Mouse (Mus musculus) midbrain, embryonic 14.5 days (tissue): ENCODE results near the gene Ccno. TPM values are rescaled to one million over a fixed set of nuclear protein-coding genes. Genes with fewer than 3 reads are reported as not detected.
A peak's percentile ranks its signal among the peaks of the same experiment; 100 is the strongest.

Experiments
- ATAC-seq: fragments of 200-750 bp; cut with Nextera tagmentation; 2 replicates; pipeline ENCODE4 v1.8.0; 2017; ENCODE audit warnings: moderate number of reproducible peaks, moderate library complexity; ENCODE audit not compliant: low FRiP score, low TSS enrichment
- DNase-seq: peaks from one replicate; pipeline ENCODE4 v3.0.0-alpha.2; 2015
- H3K27ac ChIP-seq: fragments of 300-500 bp; sonication (generic); replicated peaks from 2 replicates; pipeline ENCODE4 v1.5.1; 2014; ENCODE audit warnings: mild to moderate bottlenecking, low read depth, low read length, moderate library complexity
- H3K27me3 ChIP-seq: fragments of 300-500 bp; sonication (generic); 2 replicates; pipeline ENCODE4 v1.6.1; 2014; ENCODE audit warnings: low read length, control low read depth, mixed read lengths; ENCODE audit not compliant: control insufficient read depth, insufficient read depth
- H3K36me3 ChIP-seq: fragments of 300-500 bp; sonication (generic); 2 replicates; pipeline ENCODE4 v1.6.1; 2014; ENCODE audit warnings: low read length, control low read depth; ENCODE audit not compliant: control insufficient read depth, insufficient read depth
- H3K4me1 ChIP-seq: fragments of 300-500 bp; sonication (generic); 2 replicates; pipeline ENCODE4 v1.6.1; 2014; ENCODE audit warnings: mild to moderate bottlenecking, antibody characterized with exemption, low read length, control low read depth; ENCODE audit not compliant: control insufficient read depth, insufficient read depth
- H3K4me2 ChIP-seq: fragments of 300-500 bp; sonication (generic); 2 replicates; pipeline ENCODE4 v1.6.1; 2014; ENCODE audit warnings: mild to moderate bottlenecking, low read length, moderate library complexity
- H3K4me3 ChIP-seq: fragments of 300-500 bp; sonication (generic); replicated peaks from 2 replicates; pipeline ENCODE4 v1.5.1; 2014; ENCODE audit warnings: low read depth, low read length
- H3K9ac ChIP-seq: fragments of 300-500 bp; sonication (generic); replicated peaks from 2 replicates; pipeline ENCODE4 v1.6.1; 2014; ENCODE audit warnings: mild to moderate bottlenecking, low read length, moderate library complexity
- H3K9me3 ChIP-seq: fragments of 300-500 bp; sonication (generic); 2 replicates; pipeline ENCODE4 v1.6.1; 2016; ENCODE audit warnings: low read length, control low read depth, mixed read lengths; ENCODE audit not compliant: control insufficient read depth
- WGBS: fragments of 180-500 bp; shearing (Covaris S2); extraction: QIAGEN DNeasy Blood & Tissue Kit; methylation state at CpG from one replicate; pipeline ENCODE4 v1.1.7; 2014; 5-methylcytosine and 5-hydroxymethylcytosine counted together
- polyA plus RNA-seq: library from polyadenylated mRNA; unstranded; fragments of >200 nt; fragmentation: Nextera tagmentation; extraction: Ambion mirVana; gene quantifications from 2 replicates; pipeline ENCODE4 v1.2.1, GENCODE M21; 2014

Gene Ccno
- polyA plus RNA-seq, 1 experiment from 2014 or later: 0.58 TPM

DNA sequence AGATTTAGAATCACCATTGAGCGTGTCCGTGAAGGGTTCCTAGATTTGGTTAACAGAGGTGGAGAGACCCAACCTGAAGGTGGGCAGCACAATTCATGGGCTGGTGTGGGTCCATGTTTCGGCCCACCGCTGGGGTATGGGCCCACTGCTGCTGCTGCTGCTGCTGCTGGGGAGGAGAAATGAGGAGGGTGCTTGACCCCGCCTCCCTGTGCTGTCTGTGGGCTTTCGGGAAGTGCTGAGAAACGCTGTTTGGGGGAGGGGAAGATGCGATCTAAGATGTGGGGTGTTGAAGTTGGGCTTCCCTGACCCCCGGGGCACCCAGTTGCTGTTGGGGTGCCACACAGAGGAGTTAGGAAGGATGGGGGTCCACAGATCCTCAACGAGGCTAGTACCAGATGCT lies 10.9 kb upstream of the Ccno start:
- no peaks in the 10 kb centered on the region for H3K27me3 ChIP-seq
- WGBS: 45% methylated on average over 10 of the region's 10 CpGs
- no peak overlapping the region for H3K4me3 ChIP-seq
- H3K9ac ChIP-seq: no peak overlapping the region
- H3K36me3 ChIP-seq: no peaks in the 10 kb centered on the region
- H3K27ac ChIP-seq: no peak overlapping the region
- no peak overlapping the region for H3K4me2 ChIP-seq
- H3K9me3 ChIP-seq: no peaks in the 10 kb centered on the region
- H3K4me1 ChIP-seq: no peaks in the 10 kb centered on the region
- ATAC-seq (no peak), DNase-seq (no peak)

DNA sequence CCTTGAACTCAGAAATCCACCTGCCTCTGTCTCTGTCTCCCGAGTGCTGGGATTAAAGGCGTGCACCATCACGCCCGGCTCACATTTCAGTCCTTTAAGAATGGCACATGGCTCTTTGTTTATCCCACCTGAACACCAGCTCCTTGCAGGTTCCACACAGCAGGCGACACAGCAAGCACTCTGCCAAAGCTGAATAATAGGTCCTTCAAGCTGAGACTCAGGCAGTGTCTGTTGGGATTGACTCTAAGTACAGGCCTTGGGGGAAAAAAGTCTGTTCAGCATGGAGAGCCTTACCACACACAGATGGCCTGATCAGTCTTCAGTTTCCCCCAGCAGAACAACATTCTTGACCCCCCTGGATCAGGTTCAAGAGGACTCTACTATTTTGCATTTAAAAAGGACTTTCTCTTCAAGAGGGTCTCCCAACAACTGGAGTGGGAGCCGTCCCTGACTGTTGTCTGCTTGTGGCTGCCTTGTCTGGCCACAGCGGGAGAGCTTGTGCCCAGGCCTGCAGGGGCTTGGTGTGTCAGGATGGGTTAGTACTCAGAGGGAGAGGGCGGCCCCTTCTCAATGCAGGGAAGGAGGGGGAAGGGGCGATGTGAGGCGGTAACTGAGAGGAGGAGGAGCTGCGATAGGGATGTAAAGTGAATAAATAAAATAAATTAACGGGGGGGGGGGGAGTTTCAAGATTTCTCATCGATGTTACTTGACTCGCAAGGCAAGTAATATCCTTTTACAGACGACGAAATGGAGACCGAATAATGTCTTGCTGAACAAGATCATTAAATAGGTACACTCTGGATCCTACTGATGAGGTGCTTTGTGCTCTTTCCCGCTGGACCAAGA lies 1.8 kb upstream of the Ccno start:
- ATAC-seq (peak; percentile 46; the same call in 1 of the 2 replicates), DNase-seq (peak; percentile 55)
- Histone ChIP-seq H3K27me3 (peaks cover 54% of the 10 kb centered on the region), H3K4me1 (peaks cover 29% of the 10 kb centered on the region), H3K4me3 (peak overlapping the region; percentile 51; the same call in 1 of the 2 replicates), H3K9me3 (no peaks in the 10 kb centered on the region), H3K9ac (no peak overlapping the region), H3K36me3 (no peaks in the 10 kb centered on the region), H3K4me2 (peak overlapping the region; percentile 98), H3K27ac (no peak overlapping the region)
- 4% methylated on average over 18 of the region's 18 CpGs for WGBS

DNA sequence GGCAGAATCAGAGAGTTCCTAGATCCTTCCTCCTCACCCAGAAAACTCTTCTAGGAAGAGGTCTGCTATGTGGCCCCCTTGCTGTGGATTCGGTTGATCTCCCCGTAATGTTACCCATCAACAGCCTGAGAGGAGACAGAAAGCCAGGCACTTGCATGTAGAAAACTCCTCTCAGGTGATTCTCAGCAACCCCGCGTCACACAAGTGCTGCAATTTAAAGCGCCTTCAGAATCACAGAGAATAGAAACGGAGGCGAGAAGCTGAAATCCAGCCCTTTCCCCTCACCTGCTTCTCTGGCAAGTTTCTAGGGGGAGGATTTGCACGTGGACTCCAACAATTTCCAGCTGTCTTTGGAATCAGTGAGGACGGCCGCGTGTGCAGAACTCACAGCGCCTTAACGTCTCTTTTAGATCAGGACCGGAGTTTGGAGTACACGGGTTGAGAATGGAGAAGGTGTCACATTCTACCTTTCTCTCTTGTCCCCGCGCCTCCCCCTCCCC lies 1.1 kb upstream of the Ccno start:
- H3K36me3 ChIP-seq: no peaks in the 10 kb centered on the region
- no peaks in the 10 kb centered on the region for H3K9me3 ChIP-seq
- peaks cover 60% of the 10 kb centered on the region for H3K27me3 ChIP-seq
- no peak overlapping the region for H3K9ac ChIP-seq
- no peak for ATAC-seq
- H3K27ac ChIP-seq: no peak overlapping the region
- peaks cover 29% of the 10 kb centered on the region for H3K4me1 ChIP-seq
- peak overlapping the region; percentile 98 for H3K4me2 ChIP-seq
- peak; percentile 35 for DNase-seq
- WGBS: under 1% methylated on average over 17 of the region's 17 CpGs
- H3K4me3 ChIP-seq: peak overlapping the region; percentile 51

DNA sequence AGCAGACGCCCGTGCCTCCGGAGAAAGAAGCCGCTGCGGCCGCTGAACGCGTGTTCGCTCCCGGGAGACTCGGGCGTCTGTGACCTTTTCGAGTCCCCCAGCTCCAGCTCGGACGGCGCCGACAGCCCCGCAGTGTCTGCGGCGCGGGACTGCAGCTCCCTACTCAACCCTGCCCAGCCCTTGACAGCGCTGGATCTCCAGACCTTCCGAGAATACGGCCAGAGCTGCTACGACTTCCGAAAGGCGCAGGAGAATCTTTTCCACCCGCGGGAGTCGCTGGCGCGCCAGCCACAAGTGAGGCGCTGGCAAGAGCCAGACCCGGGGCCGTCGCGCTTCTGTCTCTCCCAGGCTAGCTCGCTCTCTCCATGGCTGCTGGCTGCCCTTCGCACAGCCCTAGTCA lies 389 bp downstream of the Ccno start:
- H3K4me1 ChIP-seq: peaks cover 29% of the 10 kb centered on the region
- peak; percentile 39; the same call in 1 of the 2 replicates for ATAC-seq
- no peaks in the 10 kb centered on the region for H3K36me3 ChIP-seq
- H3K4me3 ChIP-seq: peak overlapping the region; percentile 51
- H3K4me2 ChIP-seq: peak overlapping the region; percentile 98
- peak overlapping the region; percentile 45 for H3K9ac ChIP-seq
- peaks cover 70% of the 10 kb centered on the region for H3K27me3 ChIP-seq
- H3K27ac ChIP-seq: no peak overlapping the region
- DNase-seq: peak; percentile 73
- WGBS: under 1% methylated on average over 39 of the region's 39 CpGs
- H3K9me3 ChIP-seq: no peaks in the 10 kb centered on the region

DNA sequence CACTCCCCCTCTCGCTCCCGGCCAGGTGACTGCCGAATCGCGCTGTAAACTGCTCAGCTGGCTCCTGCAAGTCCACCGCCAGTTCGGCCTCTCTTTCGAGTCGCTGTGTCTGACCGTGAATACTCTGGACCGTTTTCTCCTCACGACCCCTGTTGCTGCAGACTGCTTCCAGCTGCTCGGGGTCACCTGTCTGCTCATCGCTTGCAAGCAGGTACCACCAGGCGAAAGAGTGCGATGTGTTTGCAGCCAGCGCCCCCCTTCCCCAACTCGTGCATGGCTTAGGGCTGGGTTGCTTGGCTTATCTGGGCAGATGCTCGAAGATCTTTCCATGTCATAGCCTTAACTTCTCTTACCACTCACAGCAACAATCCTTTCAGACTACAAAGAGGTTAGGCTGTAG lies 1.3 kb downstream of the Ccno start:
- WGBS: under 1% methylated on average over 19 of the region's 19 CpGs
- peaks cover 79% of the 10 kb centered on the region for H3K27me3 ChIP-seq
- H3K9ac ChIP-seq: no peak overlapping the region
- H3K4me2 ChIP-seq: peak overlapping the region; percentile 98
- DNase-seq (peak; percentile 34), ATAC-seq (no peak)
- H3K36me3 ChIP-seq: no peaks in the 10 kb centered on the region
- H3K4me1 ChIP-seq: peaks cover 35% of the 10 kb centered on the region
- no peaks in the 10 kb centered on the region for H3K9me3 ChIP-seq
- H3K27ac ChIP-seq: no peak overlapping the region
- H3K4me3 ChIP-seq: peak overlapping the region; percentile 51

DNA sequence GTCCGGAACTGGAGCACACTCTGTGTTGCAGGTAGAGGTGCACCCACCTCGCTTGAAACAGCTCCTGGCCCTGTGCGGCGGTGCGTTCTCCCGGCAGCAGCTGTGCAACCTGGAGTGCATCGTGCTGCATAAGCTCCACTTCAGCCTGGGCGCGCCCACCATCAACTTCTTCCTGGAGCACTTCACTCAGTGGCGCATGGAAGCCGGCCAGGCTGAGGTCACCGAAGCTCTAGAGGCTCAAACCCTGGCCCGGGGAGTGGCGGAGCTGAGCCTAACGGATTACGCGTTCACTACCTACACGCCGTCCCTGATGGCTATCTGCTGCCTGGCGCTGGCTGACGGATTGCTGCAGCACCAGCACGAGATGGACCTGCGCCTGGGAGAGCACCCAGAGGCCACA lies 1.9 kb downstream of the Ccno start:
- Histone ChIP-seq H3K27me3 (peaks cover 86% of the 10 kb centered on the region), H3K9ac (no peak overlapping the region), H3K27ac (no peak overlapping the region), H3K4me1 (peaks cover 38% of the 10 kb centered on the region), H3K36me3 (no peaks in the 10 kb centered on the region), H3K4me3 (0 out of 2 replicates have a peak overlapping the region, but pooled peaks have one; percentile 7), H3K9me3 (no peaks in the 10 kb centered on the region), H3K4me2 (no peak overlapping the region)
- DNase-seq (peak; percentile 34), ATAC-seq (no peak)
- WGBS: under 1% methylated on average over 23 of the region's 23 CpGs

DNA sequence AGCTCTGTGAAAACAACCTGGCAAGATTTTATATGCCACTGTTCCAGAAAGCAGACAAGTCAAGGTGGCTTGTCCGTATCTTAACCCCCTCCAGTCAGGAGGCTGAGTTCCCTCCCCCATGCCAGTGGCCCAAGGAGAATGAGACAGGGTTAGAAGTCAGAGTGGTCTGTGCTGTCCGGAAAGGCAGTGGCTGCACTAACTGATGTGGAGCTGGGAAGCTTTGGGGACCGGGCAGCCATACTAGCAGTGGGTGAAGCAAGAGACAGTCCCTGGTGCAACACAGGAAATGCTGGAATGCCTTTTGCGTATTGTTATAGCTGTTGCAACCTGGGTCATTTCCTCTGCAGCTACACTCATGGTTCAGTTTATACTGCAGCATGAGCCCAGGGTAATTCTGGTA lies 2.7 kb downstream of the Ccno start:
- no peak for DNase-seq

DNA sequence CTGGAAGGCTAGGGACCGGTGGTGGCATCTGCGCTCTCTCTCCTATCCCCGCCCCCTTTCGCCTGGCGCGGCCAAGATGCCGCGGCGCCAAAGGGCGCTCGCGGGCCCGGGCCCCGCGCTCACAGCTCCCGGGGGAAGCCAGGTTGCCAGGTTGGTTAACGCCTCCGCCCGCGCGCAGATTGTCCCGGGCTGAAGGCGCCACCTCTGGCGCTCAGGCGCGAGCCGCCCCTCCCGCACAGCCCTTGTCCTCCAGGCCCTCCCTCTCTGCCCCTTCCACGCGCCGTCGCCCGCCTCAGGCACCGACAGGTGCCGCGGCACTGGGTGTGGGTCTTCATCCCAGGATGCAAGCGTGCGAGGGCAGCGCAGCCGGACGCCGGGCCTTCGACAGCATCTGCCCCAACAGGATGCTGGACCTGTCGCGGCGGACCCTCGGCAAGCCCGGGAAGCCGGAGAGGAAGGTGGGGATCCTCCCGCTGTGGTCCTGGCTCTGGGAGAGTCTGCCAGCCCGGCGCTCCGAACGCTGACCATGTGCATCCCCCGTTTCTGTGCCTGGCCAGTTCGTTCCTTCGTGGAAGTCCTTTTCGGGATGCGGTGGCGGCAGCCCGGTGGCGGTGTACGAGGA lies 6.0 kb downstream of the Ccno start, which contains the start of gene Mcidas:
Mcidas (plus strand) TSS at position 315 of the 622 bp plus-strand sequence.
- Histone ChIP-seq H3K4me1 (peaks cover 16% of the 10 kb centered on the region), H3K9ac (peak within 1 kb of the TSS; percentile 44; the same call in 1 of the 2 replicates), H3K27me3 (peaks cover 94% of the 10 kb centered on the region), H3K27ac (no peak within 1 kb of the TSS), H3K9me3 (no peaks in the 10 kb centered on the region), H3K36me3 (no peaks in the 10 kb centered on the region), H3K4me2 (peak within 1 kb of the TSS; percentile 87), H3K4me3 (peak within 1 kb of the TSS; percentile 45)
- WGBS: under 1% methylated on average over 63 of the region's 63 CpGs
- ATAC-seq: peak; percentile 22; the same call in 1 of the 2 replicates
- peak; percentile 59 for DNase-seq

More for the DNA sequence above, 2.7 kb downstream of the Ccno start:
- Histone ChIP-seq H3K9ac (no peak overlapping the region), H3K27ac (no peak overlapping the region), H3K27me3 (peaks cover 94% of the 10 kb centered on the region), H3K4me3 (no peak overlapping the region), H3K36me3 (no peaks in the 10 kb centered on the region), H3K4me2 (no peak overlapping the region), H3K9me3 (no peaks in the 10 kb centered on the region), H3K4me1 (peaks cover 38% of the 10 kb centered on the region)
- WGBS: 15% methylated on average over 4 of the region's 4 CpGs
- no peak for ATAC-seq
